Mouse (Mus musculus): ENCODE measurements at regions not wholly inside any gene's neighbourhood (a gene's known extent, or its start where the extent isn't known, plus 50 kb on each side); places are given as distances from the start of the nearest gene placed in this dataset.

DNA sequence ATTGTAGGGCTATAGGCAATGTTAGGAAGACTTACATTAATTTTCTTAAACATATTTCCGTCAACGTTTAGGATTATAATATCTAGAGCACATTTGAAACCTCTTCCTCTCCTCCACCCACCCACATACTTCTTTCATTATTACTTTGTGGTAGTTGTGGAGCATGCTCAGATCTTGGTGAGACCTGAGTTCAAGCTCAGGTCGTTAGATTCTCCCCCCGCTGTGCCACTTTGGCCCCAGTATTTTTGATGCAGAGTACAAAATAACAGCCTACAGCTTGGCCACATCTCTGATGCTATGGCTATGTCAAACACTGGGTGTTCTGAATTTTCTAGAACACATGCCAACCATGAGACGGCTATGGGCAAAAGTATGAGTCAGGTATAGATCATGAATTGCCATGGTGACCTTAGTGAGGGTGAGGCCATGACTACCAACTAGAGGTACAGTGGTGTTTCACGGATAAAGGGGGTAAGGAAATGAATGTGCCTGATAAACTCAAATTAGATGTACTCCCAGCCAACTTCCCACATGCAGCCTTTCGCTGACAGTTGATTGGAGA lies 68.5 kb upstream of the H2afz start:
- DNase-seq (ENCODE audit: low read depth, low spot score), result no peak

DNA sequence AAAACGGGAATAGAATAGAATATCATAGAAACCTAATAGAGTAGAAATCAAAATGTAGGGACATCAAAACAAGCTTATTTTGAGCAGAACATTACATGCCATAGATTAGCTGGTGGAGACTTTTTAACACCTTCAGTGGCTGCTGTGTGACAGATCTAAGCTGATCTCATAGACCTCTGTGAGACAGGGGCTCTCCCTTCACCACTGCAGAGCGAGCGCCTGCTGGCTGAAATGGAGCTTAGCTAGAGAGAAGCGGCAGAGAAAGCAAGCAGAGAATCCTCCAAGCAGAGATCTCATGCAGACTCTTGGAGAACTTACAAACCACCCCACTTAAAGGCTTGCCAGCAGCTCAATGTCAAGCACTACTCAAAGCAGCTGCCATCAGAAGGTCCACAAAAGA lies 65.5 kb upstream of the H2afz start:
- no peak for DNase-seq (ENCODE audit: low read depth, low spot score)

DNA sequence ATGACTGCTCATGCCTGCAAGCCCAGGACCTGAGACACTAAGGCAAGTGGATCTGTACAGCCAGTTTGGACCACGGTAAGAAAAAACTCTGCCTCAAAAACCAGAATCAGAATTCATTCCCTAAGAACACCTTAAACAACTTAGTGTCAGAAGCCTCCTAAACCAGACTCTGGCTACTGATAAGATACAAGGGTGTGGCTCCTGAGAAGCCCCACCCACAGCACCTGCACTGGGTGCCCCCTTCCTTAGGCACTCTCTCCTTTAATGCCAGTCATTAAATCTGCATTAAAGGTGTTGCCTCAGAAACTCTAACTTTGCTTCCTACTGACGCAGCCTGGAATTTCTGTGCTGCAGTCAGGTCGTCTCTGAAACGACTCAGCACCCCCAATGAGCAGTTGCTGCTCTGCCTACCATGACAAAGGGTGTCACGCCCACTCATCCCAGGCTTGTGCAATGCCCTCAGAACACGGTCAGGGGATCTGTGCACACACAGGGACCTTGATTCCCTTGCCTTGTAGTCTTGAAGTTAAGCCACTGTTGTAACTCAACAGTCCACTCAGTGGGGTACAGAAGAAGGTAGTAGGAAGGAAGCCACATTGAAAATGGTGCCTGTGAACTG lies 62.8 kb upstream of the H2afz start:
- no peak for DNase-seq (ENCODE audit: low read depth, low spot score)

DNA sequence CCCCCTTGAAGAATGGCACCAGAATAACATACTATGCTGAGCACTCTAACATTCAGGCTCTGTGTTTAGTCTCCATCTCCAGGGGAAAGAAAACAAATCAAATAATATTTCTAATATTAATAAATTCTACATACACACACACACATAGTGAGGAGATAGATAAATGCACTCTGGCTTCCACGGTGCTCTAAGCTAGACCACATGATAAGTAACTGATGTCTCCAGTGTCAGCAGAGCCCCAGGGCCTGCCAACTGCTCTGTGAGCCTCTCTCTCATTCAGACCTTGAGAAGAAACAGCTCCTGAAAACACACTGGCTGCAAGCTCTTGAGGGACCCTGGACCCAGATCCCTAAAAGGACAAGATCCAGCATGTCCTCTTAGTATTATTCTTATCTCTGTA lies 56.9 kb upstream of the H2afz start:
- DNase-seq (ENCODE audit: low read depth, low spot score), result no peak

- no peak for DNase-seq (ENCODE audit: low read depth, low spot score)
Observed at GRCm38 (mm10) chr3:137807913-137808684, 56.2 kb upstream of the H2afz start.

DNA sequence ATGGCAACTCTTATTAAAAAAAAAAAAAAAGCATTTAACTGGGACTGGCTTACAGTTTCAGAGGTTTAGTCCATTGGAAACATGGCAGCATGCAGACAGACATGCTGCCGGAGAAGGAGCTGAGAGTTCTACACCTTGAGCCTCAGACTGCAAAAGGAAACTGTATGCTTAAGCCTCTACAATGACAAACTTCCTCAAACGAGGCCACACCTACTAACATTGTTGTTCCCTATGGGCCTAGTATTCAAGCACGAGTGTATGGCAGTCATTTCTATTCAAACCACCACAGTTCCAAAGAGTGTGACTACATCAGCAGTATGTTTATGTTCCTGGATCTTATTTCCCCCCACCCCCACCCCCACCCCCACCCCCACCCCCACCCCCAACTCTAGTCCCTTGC lies 54.2 kb upstream of the H2afz start:
- DNase-seq (ENCODE audit: low read depth, low spot score), result no peak

Measured in mesoderm, embryonic 11.5 days (tissue).